Mouse (Mus musculus) forebrain, embryonic 12.5 days (tissue): ENCODE measurements around the gene Ndrg4. TPM values are rescaled to one million over a fixed set of nuclear protein-coding genes. Genes with fewer than 3 reads are reported as not detected.

ENCODE experiments used
- ATAC-seq: fragments of 200-750 bp; cut with Nextera tagmentation; 2 replicates; pipeline ENCODE4 v1.8.0; 2017; ENCODE audit warnings: moderate TSS enrichment; ENCODE audit not compliant: low FRiP score
- H3K27ac ChIP-seq: fragments of 300-500 bp; sonication (generic); 2 replicates; pipeline ENCODE4 v1.5.1; 2016; ENCODE audit warnings: mild to moderate bottlenecking
- H3K27me3 ChIP-seq: fragments of 300-500 bp; sonication (generic); 2 replicates; pipeline ENCODE4 v1.6.1; 2016; ENCODE audit warnings: mild to moderate bottlenecking
- H3K36me3 ChIP-seq: fragments of 300-500 bp; sonication (generic); replicated peaks from 2 replicates; pipeline ENCODE4 v1.6.1; 2016; ENCODE audit warnings: mild to moderate bottlenecking
- H3K4me1 ChIP-seq: fragments of 300-500 bp; sonication (generic); 2 replicates; pipeline ENCODE4 v1.6.1; 2016
- H3K4me2 ChIP-seq: fragments of 300-500 bp; sonication (generic); 2 replicates; pipeline ENCODE4 v1.6.1; 2016; ENCODE audit warnings: mild to moderate bottlenecking, moderate library complexity
- H3K4me3 ChIP-seq: fragments of 300-500 bp; sonication (generic); replicated peaks from 2 replicates; pipeline ENCODE4 v1.5.1; 2016; ENCODE audit warnings: mild to moderate bottlenecking
- H3K9ac ChIP-seq: fragments of 300-500 bp; sonication (generic); 2 replicates; pipeline ENCODE4 v1.6.1; 2016; ENCODE audit warnings: mild to moderate bottlenecking
- H3K9me3 ChIP-seq: fragments of 300-500 bp; sonication (generic); 2 replicates; pipeline ENCODE4 v1.6.1; 2016
- WGBS: fragments of 180-500 bp; shearing (Covaris S2); methylation state at CpG from one replicate; pipeline ENCODE4 v1.1.7; 2016; 5-methylcytosine and 5-hydroxymethylcytosine counted together
- polyA plus RNA-seq: library from polyadenylated mRNA; unstranded; fragments of >200 nt; fragmentation: Nextera tagmentation; extraction: Ambion mirVana; gene quantifications from 2 replicates; pipeline ENCODE4 v1.2.1, GENCODE M21; 2016

Gene Ndrg4
- polyA plus RNA-seq, 1 experiment from 2014 or later = 61.1 TPM

GRCm38 (mm10) chr8:95690929-95691541, 14.3 kb downstream of the Ndrg4 start:
- Histone ChIP-seq H3K4me3 (no peak overlapping the region), H3K4me1 (peaks cover 18% of the 10 kb centered on the region), H3K9me3 (no peaks in the 10 kb centered on the region), H3K36me3 (no peaks in the 10 kb centered on the region), H3K27me3 (peaks cover 35% of the 10 kb centered on the region), H3K4me2 (no peak overlapping the region), H3K9ac (no peak overlapping the region), H3K27ac (no peak overlapping the region)
- 83% methylated on average over 13 of the region's 13 CpGs for WGBS
- no peak for ATAC-seq

DNA sequence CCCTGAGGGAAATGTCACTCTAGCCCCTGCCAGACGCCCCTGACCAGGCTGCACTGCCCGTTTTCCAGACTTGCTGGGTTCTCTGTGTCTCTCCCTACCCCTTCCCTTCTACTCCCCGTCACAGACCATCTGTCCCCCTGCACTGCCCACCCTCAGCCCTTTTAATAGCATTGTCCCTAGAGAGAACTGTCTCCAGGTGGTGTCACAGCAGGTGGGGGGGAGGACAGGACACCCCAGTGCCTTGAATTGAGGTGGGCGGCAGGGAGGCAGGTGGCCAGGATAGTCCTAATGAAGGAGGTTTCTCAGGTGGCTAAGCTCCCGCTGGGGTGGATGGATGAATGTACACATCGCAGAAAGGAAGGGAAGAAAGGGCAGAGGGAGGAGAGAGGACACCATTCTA, 17.9 kb downstream of the Ndrg4 start:
- H3K4me2 ChIP-seq = 0 out of 2 replicates have a peak overlapping the region, but pooled peaks have one; percentile 2
- H3K9me3 ChIP-seq = no peaks in the 10 kb centered on the region
- peaks cover 18% of the 10 kb centered on the region for H3K4me1 ChIP-seq
- H3K27me3 ChIP-seq = peaks cover 51% of the 10 kb centered on the region
- peak overlapping the region; percentile 33 for H3K9ac ChIP-seq
- ATAC-seq = peak; percentile 42; the same call in 1 of the 2 replicates
- 15% methylated on average over 6 of the region's 6 CpGs for WGBS
- no peaks in the 10 kb centered on the region for H3K36me3 ChIP-seq
- no peak overlapping the region for H3K4me3 ChIP-seq
- peak overlapping the region; percentile 50 for H3K27ac ChIP-seq

DNA sequence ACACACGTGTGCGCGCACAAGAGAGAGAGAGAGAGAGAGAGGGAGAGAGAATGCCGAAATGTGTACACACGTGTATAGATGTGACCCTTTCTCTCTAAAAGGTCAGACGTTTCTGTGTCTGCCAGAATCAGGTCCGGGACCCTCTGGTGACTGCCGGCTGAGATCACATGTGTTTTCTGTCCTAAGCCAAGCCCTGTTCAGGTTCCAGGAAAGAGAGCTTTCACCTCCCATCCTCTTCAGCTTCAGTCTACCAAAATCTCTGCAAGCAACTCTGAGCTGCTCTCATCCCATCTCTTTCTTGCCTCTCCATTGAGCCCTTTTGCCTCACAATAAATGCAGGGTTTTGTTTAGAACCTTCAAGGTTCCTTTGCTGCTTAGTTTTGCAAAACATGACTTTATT, 19.9 kb downstream of the Ndrg4 start:
- Histone ChIP-seq H3K4me1 (peaks cover 32% of the 10 kb centered on the region), H3K4me3 (no peak overlapping the region), H3K36me3 (no peaks in the 10 kb centered on the region), H3K27me3 (peaks cover 53% of the 10 kb centered on the region), H3K27ac (no peak overlapping the region), H3K9ac (peak overlapping the region; percentile 30), H3K9me3 (no peaks in the 10 kb centered on the region), H3K4me2 (peak overlapping the region; percentile 20; the same call in 1 of the 2 replicates)
- 50% methylated on average over 5 of the region's 8 CpGs for WGBS
- ATAC-seq = no peak

DNA sequence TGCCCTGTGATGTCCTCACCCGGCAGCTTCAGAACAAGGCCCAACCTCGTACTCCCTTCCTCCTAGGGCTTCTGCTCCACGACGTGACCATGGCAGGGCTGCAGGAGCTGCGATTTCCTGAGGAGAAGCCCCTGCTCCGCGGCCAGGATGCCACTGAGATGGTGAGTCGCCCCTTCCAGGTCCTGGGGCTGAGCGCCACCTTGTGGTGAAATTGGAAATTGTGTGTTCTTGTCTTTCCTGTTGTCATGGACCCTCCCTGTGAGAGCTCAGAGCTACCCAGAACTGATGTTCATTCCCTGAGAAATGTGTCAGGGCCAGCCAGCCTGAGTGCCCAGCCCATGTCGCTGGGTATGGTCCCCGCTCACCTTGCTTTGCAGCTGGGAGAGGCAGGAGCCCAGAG, 20.3 kb downstream of the Ndrg4 start:
- Histone ChIP-seq H3K27me3 (peaks cover 54% of the 10 kb centered on the region), H3K27ac (no peak overlapping the region), H3K9me3 (no peaks in the 10 kb centered on the region), H3K9ac (peak overlapping the region; percentile 30), H3K36me3 (no peaks in the 10 kb centered on the region), H3K4me1 (peaks cover 34% of the 10 kb centered on the region), H3K4me3 (no peak overlapping the region), H3K4me2 (peak overlapping the region; percentile 20; the same call in 1 of the 2 replicates)
- WGBS = 2% methylated on average over 11 of the region's 11 CpGs
- peak; percentile 62 for ATAC-seq

- no peak overlapping the region for H3K9ac ChIP-seq
- H3K4me2 ChIP-seq = no peak overlapping the region
- no peaks in the 10 kb centered on the region for H3K36me3 ChIP-seq
- peaks cover 48% of the 10 kb centered on the region for H3K27me3 ChIP-seq
- WGBS = 38% methylated on average over 6 of the region's 6 CpGs
- ATAC-seq = no peak
- no peaks in the 10 kb centered on the region for H3K9me3 ChIP-seq
- H3K27ac ChIP-seq = no peak overlapping the region
- H3K4me1 ChIP-seq = peaks cover 41% of the 10 kb centered on the region
- no peak overlapping the region for H3K4me3 ChIP-seq
Measured at GRCm38 (mm10) chr8:95698179-95698578, 21.4 kb downstream of the Ndrg4 start.

DNA sequence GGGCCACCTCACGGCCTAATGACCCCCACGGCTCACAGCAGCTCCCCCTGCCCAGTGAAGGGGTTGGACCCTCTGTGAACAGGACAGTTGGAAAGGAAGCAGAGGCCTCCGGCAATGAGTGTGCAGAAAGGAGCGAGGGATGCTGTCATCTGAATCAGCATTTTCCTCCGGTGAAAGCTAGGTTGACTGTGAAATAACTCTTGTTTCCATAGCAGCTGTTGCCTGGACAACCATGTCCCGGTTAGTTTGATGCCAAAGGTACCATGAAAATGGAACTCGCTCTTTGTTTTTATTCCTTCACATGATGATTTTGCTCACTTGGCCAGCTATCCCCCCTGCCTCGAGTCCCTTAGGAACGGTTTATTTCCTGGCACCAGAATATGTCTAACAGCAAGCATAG, 23.5 kb downstream of the Ndrg4 start:
- Histone ChIP-seq H3K9me3 (no peaks in the 10 kb centered on the region), H3K27ac (peak overlapping the region; percentile 26), H3K27me3 (peaks cover 34% of the 10 kb centered on the region), H3K4me1 (peaks cover 44% of the 10 kb centered on the region), H3K9ac (no peak overlapping the region), H3K4me2 (no peak overlapping the region), H3K36me3 (no peaks in the 10 kb centered on the region), H3K4me3 (no peak overlapping the region)
- ATAC-seq = no peak
- 56% methylated on average over 9 of the region's 9 CpGs for WGBS

DNA sequence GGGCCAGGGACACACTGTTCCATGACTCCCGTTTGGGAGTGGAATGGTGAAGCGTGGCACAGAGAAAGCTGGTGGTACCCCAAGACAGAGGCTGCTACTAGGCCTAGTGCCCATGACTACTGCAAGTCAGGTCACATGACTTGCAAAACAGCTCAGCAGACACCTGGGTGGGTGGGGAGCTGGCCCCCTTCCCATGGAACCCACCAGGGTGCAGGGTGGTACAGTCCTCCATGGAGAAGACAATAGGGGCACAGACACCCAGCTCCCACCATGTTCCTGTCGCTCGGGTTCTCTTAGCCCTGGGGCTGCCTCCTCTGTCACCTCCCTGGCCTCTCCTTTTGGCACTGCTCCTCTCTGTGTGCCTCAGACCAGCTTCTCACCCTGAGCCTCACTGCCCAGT, 25.0 kb downstream of the Ndrg4 start:
- no peak for ATAC-seq
- WGBS = 83% methylated on average over 4 of the region's 4 CpGs
- peaks cover 6% of the 10 kb centered on the region; the same call in 1 of the 2 replicates for H3K36me3 ChIP-seq
- peaks cover 21% of the 10 kb centered on the region for H3K27me3 ChIP-seq
- no peak overlapping the region for H3K4me3 ChIP-seq
- no peak overlapping the region for H3K4me2 ChIP-seq
- no peak overlapping the region for H3K9ac ChIP-seq
- H3K4me1 ChIP-seq = peaks cover 43% of the 10 kb centered on the region
- H3K27ac ChIP-seq = no peak overlapping the region
- no peaks in the 10 kb centered on the region for H3K9me3 ChIP-seq

GRCm38 (mm10) chr8:95702480-95703446, 26.0 kb downstream of the Ndrg4 start:
- Histone ChIP-seq H3K4me1 (peaks cover 43% of the 10 kb centered on the region), H3K36me3 (peaks cover 13% of the 10 kb centered on the region), H3K9me3 (no peaks in the 10 kb centered on the region), H3K4me2 (peak overlapping the region; percentile 94), H3K4me3 (peak overlapping the region; percentile 66), H3K9ac (peak overlapping the region; percentile 74), H3K27ac (peak overlapping the region; percentile 54), H3K27me3 (peaks cover 17% of the 10 kb centered on the region)
- WGBS = 2% methylated on average over 34 of the region's 34 CpGs
- peak; percentile 95 for ATAC-seq

GRCm38 (mm10) chr8:95703461-95704260, 26.9 kb downstream of the Ndrg4 start:
- H3K9ac ChIP-seq = peak overlapping the region; percentile 74
- H3K9me3 ChIP-seq = no peaks in the 10 kb centered on the region
- H3K4me3 ChIP-seq = peak overlapping the region; percentile 66
- peaks cover 16% of the 10 kb centered on the region for H3K36me3 ChIP-seq
- H3K27ac ChIP-seq = peak overlapping the region; percentile 54
- H3K4me2 ChIP-seq = peak overlapping the region; percentile 94
- peaks cover 43% of the 10 kb centered on the region for H3K4me1 ChIP-seq
- peak; percentile 59 for ATAC-seq
- WGBS = 2% methylated on average over 15 of the region's 15 CpGs
- peaks cover 10% of the 10 kb centered on the region for H3K27me3 ChIP-seq

GRCm38 (mm10) chr8:95704538-95704937, 27.8 kb downstream of the Ndrg4 start:
- Histone ChIP-seq H3K4me3 (peak overlapping the region; percentile 66), H3K4me1 (peaks cover 43% of the 10 kb centered on the region), H3K36me3 (peaks cover 17% of the 10 kb centered on the region), H3K27me3 (peaks cover 8% of the 10 kb centered on the region; the same call in 1 of the 2 replicates), H3K9ac (0 out of 2 replicates have a peak overlapping the region, but pooled peaks have one; percentile 74), H3K27ac (no peak overlapping the region), H3K9me3 (no peaks in the 10 kb centered on the region), H3K4me2 (peak overlapping the region; percentile 94)
- ATAC-seq = no peak
- WGBS = 91% methylated on average over 3 of the region's 3 CpGs

- no peaks in the 10 kb centered on the region for H3K27me3 ChIP-seq
- peaks cover 30% of the 10 kb centered on the region for H3K36me3 ChIP-seq
- H3K4me3 ChIP-seq = no peak overlapping the region
- no peak overlapping the region for H3K9ac ChIP-seq
- no peaks in the 10 kb centered on the region for H3K9me3 ChIP-seq
- 87% methylated on average over 7 of the region's 7 CpGs for WGBS
- H3K4me1 ChIP-seq = peaks cover 6% of the 10 kb centered on the region; the same call in 1 of the 2 replicates
- H3K4me2 ChIP-seq = no peak overlapping the region
- no peak for ATAC-seq
- H3K27ac ChIP-seq = no peak overlapping the region
Measured at GRCm38 (mm10) chr8:95709579-95709978, 32.8 kb downstream of the Ndrg4 start.

GRCm38 (mm10) chr8:95711029-95711428, 34.2 kb downstream of the Ndrg4 start:
- Histone ChIP-seq H3K27ac (no peak overlapping the region), H3K4me2 (no peak overlapping the region), H3K27me3 (no peaks in the 10 kb centered on the region), H3K4me3 (no peak overlapping the region), H3K9me3 (no peaks in the 10 kb centered on the region), H3K36me3 (peaks cover 30% of the 10 kb centered on the region), H3K4me1 (peaks cover 9% of the 10 kb centered on the region; the same call in 1 of the 2 replicates), H3K9ac (no peak overlapping the region)
- ATAC-seq = no peak
- WGBS = 82% methylated on average over 3 of the region's 3 CpGs
